Mouse (Mus musculus): ENCODE data around the gene Dhx9.
"Not testable (repeated sequence)": the region's sequence is repeated elsewhere in the genome, so short reads cannot be mapped to it uniquely, and the experiment has no call there.

Gene Dhx9

GRCm38 (mm10) chr1:153424271-153424670, 63.2 kb downstream of the Dhx9 start:
- peak; percentile 77 for DNase-seq (ENCODE audit: low read depth, low spot score)

- DNase-seq (ENCODE audit: low read depth, low spot score), result not testable (repeated sequence)
These were observed 69.7 kb downstream of the Dhx9 start for GRCm38 (mm10) chr1:153417805-153418204.

GRCm38 (mm10) chr1:153416271-153416832, 71.1 kb downstream of the Dhx9 start:
- DNase-seq (ENCODE audit: low read depth, low spot score), result not testable (repeated sequence)

- DNase-seq (ENCODE audit: low read depth, low spot score), result not testable (repeated sequence)
These were observed 71.7 kb downstream of the Dhx9 start for GRCm38 (mm10) chr1:153415742-153416141.

GRCm38 (mm10) chr1:153414962-153415361, 72.5 kb downstream of the Dhx9 start:
- DNase-seq (ENCODE audit: low read depth, low spot score), result no peak

GRCm38 (mm10) chr1:153414114-153414723, 73.2 kb downstream of the Dhx9 start:
- DNase-seq (ENCODE audit: low read depth, low spot score), result peak; percentile 89

GRCm38 (mm10) chr1:153413397-153414020, 74.0 kb downstream of the Dhx9 start:
- not testable (repeated sequence) for DNase-seq (ENCODE audit: low read depth, low spot score)

GRCm38 (mm10) chr1:153412663-153413396, 74.6 kb downstream of the Dhx9 start:
- not testable (repeated sequence) for DNase-seq (ENCODE audit: low read depth, low spot score)

GRCm38 (mm10) chr1:153411723-153412122, 75.7 kb downstream of the Dhx9 start:
- no peak for DNase-seq (ENCODE audit: low read depth, low spot score)

GRCm38 (mm10) chr1:153410915-153411314, 76.5 kb downstream of the Dhx9 start:
- DNase-seq (ENCODE audit: low read depth, low spot score), result not testable (repeated sequence)

GRCm38 (mm10) chr1:153408296-153408695, 79.2 kb downstream of the Dhx9 start:
- DNase-seq (ENCODE audit: low read depth, low spot score), result not testable (repeated sequence)

GRCm38 (mm10) chr1:153407641-153408040, 79.8 kb downstream of the Dhx9 start:
- DNase-seq (ENCODE audit: low read depth, low spot score), result peak; percentile 53

All from ZHBTc4 (cell line).